Mouse (Mus musculus) embryo, embryonic 10 days (tissue): ENCODE results near the gene Hes5.

Experiments
- DNase-seq: peaks from one replicate; pipeline ENCODE4 v3.0.0-alpha.2; 2015; ENCODE audit warnings: low spot score

Hes5 gene

DNA sequence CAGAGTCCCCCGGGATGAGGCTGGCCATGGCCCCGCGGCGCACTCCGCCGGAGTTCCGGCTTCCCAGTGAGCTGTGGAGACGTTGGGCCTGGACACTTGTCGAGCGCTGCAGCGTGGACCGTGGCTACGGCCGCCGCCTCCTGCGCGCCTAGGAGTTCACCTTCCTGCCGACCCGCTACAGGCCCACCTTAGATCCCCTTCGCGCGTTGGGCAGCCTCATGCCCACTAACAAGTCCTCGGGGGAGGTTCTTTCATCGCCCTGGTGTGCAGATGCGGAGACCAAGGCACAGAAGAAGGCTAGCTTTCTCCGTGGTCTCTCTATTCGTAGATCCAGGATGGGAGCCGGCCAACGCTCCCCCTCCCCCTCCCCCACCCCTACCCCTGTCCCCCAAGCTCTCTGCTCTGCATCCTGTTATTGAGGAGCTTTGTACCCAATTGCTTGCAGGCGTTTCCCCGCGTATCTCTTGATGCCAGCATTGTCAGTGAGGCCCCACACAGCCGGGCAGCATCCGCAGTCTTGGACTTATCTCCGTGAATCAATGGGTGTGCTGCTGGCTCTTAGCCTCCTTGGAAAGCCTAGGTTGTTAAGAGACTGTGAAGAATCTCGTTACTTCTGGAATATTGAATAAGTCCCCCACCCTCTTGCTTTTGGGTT is 4.0 kb downstream of the Hes5 start:
- DNase-seq: no peak

DNA sequence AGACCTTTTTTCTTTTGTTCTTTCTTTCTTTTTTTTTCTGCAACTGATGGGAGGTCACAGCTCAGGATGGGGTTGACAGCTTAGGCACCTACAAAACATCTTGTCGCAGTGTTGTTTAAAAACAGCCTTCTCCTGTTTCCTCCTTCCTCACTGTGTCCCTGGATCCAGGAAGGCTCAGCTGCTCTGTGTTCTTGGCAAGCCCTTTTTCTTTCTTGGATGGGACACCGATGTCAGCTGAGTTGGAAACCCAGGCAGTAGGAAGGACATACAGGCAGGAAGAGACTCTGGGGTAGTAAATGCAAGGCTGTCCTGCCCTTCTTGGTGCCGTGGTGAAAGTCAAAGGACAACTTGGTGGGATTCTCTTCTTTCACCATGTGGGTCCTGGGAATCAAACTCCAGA is 5.1 kb downstream of the Hes5 start:
- no peak for DNase-seq

DNA sequence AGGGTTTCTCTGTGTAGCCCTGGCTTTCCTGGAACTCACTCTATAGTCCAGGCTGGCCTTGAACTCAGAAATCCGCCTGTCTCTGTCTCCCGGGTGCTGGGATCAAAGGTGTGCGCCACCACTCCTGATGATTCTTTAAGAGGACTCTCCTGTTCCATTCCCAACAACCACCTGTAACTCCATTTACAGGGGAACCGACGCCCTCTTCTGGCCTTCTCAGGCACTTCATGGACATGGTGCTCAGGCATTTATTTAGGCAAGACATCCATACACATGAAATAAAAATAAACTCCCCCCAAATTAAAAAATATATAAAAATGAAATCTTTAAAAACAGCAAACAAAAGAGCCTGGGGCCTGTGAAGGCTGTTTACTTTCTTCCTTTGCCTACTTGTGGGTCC is 6.5 kb downstream of the Hes5 start:
- DNase-seq: peak; percentile 66

DNA sequence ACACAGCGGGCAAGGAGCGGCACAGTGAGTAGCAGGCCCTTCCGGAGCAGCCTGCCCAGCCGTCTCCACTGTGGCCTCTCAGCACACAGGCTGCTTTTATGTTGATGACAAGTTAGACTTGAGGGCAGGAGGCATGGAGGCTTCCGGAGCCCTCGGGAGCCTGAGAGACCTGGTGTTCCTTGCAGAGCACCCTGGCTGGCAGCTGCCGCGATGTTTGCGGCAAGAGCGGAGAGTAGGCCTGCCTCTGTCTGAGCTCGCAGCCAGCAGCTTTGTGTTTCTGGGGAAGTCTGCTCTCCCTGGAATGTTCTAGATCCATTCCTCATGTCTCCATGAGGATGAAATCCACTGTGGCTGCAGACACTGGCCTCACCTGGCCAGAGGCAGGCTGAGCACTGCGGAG is 11.8 kb downstream of the Hes5 start:
- no peak for DNase-seq

DNA sequence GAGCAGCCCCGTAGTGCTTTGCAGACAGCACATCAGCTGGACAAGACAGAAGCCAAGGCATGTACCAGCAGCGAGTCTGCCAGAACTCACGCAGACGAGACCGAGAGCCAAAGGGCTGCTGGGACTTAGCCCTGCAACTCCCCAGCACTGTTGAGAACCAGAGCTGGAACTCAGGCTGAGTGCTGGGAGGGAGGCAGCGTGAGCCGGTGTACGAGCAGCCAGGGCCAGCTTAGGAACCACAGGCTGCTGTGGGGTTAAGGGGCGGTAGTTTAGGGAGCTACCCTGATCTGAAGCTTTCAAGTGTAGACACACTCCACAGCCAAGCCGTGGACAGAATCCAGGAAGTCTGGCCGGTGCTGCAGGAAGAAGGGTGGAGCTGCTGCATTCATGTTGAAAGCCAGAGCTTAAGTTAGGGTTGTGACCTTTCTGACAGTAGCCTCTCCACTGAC is 13.5 kb downstream of the Hes5 start:
- no peak for DNase-seq

DNA sequence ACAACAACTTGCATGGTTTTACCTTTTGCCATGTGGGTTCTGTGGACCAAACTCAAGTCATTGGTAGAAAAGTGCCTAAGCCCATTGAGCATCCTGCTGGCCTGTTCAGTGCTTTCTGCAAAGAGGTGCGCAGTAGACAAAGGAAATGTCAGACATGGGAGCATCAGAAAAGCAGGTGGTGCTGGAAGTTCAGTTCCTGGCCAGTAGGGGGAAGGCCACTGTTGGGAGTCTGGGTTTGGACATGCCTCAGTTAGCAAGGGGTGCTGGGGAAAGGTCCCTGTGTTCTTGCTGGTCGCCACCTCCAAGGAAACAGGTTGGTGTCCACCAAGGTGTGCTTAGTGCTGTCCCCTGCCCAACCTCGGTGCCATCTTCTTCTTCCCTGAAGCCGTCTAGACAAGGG is 19.4 kb downstream of the Hes5 start:
- peak; percentile 43 for DNase-seq

DNA sequence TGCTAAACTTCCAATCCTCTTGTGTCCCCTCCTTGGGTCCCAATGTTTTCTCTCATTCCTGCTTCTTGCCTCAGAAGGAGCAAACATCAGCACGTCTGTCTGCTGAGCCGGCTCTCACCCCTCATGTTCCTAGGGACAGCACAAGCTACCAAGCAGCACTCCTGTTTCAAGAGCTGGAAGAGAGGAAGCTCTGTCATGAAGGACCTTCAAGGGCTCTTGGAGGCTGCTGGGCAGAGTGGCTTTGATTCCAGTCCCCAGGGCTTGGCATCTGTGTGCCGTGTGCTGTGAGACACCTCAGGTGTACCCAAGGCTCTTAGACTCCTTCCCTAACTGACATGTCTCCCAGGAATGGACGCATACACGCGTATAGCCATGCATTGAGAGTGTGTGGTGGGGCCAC is 20.4 kb downstream of the Hes5 start:
- no peak for DNase-seq

DNA sequence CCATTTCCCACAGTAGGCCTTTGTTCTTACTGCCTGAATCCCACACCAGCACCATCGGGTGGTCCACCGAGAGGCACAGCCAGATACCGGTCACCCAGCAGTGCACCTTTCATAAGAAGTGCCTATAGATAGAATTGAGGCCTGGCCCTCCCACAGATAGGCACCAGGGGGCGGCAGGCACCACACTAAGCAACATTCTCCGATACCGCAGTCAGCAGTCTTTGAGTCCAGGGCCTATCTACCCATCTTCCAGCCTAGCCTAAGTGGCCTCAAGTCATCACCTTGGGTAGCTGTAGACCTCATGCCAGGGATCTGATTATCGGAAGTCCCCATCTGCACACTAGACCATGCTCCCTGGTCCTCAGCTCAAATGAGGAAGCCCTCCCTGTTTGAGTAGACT is 20.8 kb downstream of the Hes5 start:
- DNase-seq: peak; percentile 82

DNA sequence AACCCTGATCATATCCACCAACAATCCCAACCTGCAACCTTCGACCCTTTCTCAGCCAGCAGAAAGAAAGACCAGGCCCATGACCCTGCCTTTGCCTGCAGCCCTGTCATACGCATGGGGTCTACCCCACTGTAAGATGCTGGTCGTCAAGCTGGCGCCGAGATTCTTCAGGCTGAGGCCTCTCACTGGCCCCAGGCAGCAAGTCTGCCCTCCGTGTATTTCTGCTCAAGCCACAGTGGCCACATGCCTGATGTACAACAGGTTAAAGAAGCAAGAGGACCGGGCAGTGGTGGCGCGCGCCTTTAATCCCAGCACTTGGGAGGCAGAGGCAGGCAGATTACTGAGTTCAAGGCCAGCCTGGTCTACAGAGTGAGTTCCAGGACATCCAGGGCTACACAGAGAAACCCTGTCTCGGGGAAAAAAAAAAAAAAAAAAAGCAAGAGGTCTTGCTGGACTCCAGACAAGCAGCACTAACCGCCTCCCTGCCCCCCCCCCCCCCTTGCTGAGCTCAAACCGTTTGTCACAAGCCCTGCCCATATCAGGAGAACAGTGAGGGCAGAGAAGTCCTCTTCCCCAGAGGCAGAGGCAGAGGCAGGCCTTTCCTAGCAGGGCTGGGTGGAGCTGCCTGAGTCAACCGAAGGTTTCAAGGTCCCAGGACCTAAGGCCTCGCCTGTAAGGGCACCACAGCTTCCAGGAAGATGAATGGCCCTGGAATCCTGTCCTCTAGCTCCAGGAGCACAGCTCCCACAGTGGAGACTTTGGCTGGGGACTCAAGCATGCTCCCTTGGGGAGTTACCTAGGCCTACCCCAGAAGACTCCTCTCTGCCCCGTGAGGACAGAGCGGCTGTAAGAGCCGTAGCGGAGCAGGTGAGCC is 21.8 kb downstream of the Hes5 start:
- DNase-seq: no peak

DNA sequence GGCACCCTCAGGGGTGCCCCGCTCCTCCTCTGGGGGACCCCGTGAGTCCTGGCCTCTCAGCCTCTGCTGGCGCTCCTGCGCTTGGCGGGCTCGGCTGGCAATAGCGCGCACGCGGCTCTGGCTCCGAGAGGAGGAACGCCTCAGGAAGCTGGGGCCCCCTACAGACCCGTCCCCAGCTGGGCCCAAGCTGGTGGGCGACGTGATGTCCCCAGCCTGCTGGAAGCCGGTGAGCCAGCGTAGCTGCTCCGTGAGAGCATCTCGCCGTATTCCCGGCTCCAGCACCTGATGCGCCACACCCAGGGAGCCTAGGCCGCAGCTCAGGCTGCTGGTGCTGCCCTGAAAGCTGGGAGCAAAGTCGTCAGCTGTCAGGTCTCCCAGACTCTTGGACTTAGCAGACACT is 23.0 kb downstream of the Hes5 start:
- no peak for DNase-seq

DNA sequence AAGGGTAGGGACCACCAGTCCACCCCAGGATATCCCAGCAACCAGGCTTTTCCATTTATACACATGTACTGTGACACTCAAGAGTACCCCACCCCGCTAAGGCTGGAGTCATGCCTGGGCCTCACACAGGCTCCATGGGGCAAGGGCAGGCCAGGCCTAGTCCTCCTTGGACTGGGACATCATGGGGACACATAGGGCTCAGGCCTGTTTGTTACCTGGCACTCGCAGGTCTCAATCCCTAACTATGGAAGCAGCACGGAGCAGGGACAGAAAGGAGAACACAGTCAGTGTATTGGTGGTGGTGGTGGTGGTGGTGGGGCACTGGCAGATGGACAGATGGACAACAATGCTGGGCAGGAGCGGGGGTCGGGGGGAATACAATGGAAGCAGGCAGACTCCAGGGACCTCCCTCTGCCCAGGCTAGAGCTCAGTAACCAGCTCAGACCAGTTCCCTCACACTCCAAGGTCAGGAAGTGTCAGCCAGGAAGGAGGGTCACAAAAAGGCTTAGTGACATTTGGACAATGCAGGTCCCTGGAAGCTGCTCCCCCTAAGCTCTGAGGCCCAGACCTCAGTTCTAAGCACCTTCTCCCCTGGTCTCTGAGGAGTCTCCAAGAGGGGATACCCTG is 24.5 kb downstream of the Hes5 start:
- DNase-seq: peak; percentile 45

DNA sequence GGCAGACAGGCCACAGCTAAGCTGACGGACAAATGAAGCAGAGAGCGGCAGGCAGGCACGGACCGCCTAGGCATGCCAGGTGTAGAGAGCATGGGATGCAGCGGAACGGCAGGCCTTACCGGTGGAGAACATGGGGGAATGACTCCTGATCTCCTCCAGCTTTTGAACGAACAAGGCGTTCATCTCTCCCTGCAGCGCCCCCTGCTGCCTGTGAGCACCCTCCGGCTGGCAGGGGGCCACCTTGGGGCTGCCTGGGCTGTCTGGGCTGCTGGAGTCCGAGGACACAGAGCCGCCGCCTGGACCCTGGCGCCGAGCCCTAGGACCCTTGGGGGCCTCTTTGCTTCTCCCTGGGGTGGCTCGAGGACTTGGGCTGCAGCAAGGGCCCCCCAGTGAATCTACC is 25.4 kb downstream of the Hes5 start:
- DNase-seq: peak; percentile 86

DNA sequence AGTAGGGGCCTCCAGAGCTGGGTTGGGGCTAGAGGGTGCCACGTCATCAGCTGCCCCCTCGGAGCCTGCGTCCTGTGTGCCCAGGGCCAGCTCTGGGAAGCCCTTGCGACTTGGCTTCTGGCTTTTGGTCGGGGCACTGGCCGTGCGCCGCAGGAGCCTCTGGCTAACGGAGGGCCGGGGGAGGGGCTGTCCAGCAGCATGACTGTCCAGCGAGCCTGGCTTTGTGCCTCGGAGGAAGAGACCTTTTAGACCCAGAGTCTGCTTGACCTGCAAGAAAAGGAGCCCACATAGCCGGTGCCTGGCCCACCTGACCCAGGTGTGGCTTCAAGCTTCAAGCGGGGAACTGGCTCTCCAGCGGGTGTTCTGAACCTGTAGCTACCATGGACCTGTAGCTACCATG is 26.0 kb downstream of the Hes5 start:
- no peak for DNase-seq

DNA sequence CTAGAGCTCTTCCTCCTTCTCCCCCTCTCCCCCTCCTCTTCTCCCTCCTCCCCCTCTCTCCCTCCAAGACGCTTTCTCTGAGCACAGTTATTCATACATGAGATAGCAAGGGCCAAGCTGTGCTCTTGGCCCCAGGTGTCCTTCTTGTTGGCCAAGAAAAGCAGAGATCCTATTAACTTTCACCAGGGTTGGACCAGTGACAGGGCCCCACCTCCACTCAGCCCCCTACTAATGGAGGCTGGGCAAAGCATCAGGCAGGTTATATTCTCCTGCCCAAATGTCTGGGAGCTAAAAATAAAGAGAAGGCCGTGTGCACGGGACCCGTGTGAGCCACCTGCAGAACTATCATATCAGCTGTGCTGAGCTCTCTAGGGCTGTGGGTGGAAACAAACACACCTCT is 34.2 kb downstream of the Hes5 start:
- no peak for DNase-seq

DNA sequence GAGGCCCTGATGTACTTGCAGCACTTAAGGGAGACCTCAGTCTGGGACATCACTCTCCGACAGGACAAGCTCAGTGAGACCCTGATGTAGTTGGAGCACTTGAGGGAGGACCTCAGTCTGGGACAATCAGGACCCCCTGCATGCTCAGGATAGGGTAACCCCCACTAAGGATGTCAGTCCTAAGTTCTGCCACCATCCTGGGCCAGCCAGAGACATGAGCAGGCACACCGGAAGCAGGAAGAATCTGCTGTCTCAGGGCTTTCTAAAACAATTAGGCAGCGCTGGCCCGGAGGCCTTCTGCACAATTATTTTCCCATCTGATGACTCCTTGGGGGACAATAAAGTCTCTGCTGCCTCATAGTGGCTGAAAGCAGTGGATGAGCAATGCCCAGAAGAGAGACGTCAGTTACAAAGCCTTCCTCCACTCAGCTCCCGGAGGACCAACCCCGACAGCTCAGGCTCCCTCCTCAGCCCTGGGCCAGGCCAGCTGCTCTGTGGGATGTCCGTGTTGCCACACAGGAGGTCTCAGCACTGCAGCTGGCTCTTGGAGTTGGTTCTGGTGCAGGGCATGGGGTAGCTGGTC is 35.9 kb downstream of the Hes5 start:
- no peak for DNase-seq

DNA sequence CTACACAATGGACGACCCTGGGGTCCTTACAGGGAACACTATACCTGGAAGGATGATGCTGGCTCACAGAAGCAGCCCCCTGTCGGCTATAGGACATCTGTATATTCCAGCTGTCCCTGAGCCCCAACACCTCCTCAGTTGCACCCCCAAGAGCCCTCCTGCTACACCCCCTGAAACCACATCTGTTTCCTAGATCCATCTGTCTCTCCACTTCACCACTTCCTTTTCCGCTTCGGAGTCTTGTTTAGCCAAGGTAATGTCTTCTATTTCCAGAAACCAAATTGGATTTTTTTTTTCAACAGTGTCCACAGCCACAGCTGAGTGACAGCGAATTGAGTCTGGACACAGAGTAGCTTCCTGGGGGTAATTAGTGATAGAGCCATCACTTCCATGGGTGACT is 38.7 kb downstream of the Hes5 start:
- no peak for DNase-seq

DNA sequence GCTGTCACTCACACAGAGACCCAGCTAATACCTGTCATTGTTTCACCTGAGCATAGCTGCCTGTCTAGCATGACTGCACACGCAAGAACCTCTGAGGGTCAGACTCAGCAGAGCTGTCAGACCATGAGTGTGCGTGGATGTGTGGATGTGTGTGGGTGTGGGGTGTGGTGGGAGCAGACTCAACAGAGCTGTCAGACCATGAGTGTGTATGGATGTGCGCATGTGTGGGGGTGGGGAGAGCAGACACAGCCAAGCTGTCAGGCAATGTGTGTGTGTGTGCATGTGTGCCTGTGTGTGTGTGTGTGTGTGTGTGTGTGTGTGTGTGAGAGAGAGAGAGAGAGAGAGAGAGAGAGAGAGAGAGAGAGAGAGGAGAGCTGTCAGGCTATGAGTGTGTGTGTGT is 44.6 kb downstream of the Hes5 start:
- no peak for DNase-seq

DNA sequence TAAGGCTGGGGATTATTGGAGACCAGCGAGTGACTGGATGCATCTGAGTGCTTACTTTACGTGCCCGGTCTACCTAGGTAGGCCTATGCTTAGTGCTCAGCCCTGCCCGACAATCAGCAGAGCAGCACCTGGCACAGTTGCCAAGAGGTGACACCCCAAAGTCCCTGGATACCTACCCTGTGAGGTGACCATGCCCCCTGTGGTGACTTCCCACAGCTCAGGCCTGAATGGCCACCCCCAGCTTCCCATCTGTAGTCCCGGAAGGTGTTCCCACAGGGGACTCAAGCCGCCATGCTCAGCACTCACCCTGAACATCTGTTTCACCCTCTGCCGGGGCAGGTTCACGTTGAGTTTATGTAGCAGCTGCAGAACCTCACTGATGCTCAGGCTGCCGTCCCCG is 45.6 kb downstream of the Hes5 start:
- DNase-seq: no peak

DNA sequence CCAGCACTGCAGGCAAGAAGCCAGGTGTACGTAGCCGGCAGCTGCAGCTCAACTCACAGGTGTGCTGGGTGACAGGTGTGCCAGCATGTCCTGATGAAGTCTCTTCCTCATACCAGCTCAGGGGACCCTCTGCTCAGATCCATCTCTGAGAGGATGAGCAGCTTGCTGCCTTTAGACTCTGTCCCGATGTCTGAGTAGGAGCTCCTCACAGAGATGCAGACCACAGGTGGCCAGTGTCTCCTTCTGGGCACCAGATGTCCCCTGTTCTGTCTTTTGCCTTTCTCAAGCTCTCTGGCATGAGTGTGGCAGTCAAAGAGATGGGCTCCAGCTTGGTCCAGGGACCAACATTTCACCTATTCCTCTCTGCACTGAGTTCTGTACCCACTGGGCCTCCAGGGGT is 46.9 kb downstream of the Hes5 start:
- no peak for DNase-seq

DNA sequence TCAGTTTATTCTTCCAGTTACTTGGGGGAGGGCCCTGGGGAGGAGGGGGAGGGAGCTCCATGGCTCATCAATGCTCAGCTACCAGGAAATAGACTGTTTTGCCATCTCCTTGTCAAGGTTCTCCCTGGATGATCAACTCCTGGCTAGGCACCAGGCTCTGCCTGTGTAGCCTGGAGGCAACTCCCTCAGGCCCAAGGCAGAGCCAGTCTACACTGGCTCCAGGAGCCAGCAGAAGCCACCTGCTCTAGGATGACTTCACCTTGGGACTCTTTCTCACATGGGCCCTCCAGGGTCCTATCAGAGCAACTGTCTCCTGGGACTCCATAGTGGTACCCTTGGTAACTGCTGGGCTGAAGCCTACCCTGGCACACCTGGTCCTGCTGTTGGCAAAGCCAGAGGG is 47.4 kb downstream of the Hes5 start:
- no peak for DNase-seq

DNA sequence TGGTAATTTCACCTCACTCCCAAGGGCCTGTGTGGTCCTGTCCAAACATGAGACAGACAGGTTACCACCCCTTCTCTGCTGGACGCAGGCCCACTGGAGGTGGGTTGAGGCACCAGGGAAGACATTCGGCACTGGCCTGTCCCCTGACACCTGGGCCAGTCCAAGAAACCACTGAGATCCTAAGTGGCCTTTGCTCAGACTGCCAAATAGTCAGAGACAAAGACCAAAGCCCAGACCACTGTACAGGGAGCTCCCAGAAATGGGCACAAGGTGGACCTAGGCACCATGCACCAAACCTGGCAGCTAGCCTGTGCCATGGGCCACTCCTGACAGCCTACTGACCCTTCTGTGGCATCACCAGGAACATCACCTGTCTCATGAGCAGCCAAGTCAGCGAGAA is 48.5 kb downstream of the Hes5 start:
- DNase-seq: no peak

DNA sequence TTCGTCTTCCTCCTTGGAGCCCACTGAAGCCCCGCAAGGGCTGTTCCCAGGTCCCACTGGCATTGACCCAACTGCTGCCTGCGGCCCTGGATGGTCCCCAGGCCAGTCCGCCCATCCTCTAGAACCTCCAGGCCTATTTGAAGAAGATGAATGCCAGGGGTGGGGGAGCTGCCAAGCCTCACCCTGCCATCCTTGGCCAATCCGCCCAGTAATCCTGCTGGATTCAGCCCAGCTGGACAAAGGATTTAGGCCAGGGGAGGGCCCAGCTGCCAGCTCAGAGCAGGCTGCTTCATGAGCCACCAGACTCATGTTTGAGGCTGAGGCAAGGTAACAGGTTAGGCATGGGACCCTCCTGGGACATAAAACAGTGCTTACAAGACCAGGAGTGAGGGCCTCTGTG is 50.1 kb downstream of the Hes5 start:
- no peak for DNase-seq
